Comparison of ENCODE assay signal across 23 mouse cellular contexts in genomic region chr3:65909454-65909853, GRCm38 (mm10).
"Had no signal": no experiment of that assay in that cellular context is flagged by ENCODE, and none has a peak within 500 bp of the region (broad histone marks: within the 10 kb centered on the region; RNA-seq: fewer than 3 reads in every experiment).

No protein-coding gene starts in this region.

- H3K9ac ChIP-seq: heart, embryonic 12.5 days; hindbrain, embryonic 13.5 days; hindbrain, embryonic 15.5 days; kidney, embryonic 15.5 days; limb, embryonic 12.5 days had no signal

- H3K36me3 ChIP-seq: heart, embryonic 10.5 days; heart, embryonic 12.5 days; hindbrain, embryonic 13.5 days; hindbrain, embryonic 15.5 days; kidney, embryonic 15.5 days; limb, embryonic 10.5 days; limb, embryonic 12.5 days had no signal

- ATAC-seq: hindbrain, postnatal 0 days; intestine, embryonic 16.5 days had no signal

- H3K4me1 ChIP-seq: hindbrain, embryonic 13.5 days; hindbrain, embryonic 15.5 days had no signal

- DNase-seq: gastrocnemius, postnatal 14 days; gastrocnemius, postnatal 36 days; heart, adult 18-20 months; heart, postnatal 10 days; kidney, adult 11 months; kidney, adult 2 months; kidney, adult 9 months; kidney, postnatal 14 days; kidney, postnatal 36 days; layer of hippocampus, adult 9-11 months; layer of hippocampus, postnatal 36 days; liver had no signal

- H3K9me3 ChIP-seq: heart, embryonic 10.5 days; heart, embryonic 12.5 days; hindbrain, embryonic 13.5 days; hindbrain, embryonic 15.5 days; kidney, embryonic 15.5 days; limb, embryonic 10.5 days; limb, embryonic 12.5 days had no signal

- H3K4me2 ChIP-seq: heart, embryonic 12.5 days; hindbrain, embryonic 13.5 days; hindbrain, embryonic 15.5 days; kidney, embryonic 15.5 days; limb, embryonic 12.5 days; liver, embryonic 11.5 days had no signal

- H3K27me3 ChIP-seq: heart, embryonic 12.5 days; hindbrain, embryonic 13.5 days; hindbrain, embryonic 15.5 days; kidney, embryonic 15.5 days; limb, embryonic 12.5 days had no signal

- H3K4me3 ChIP-seq: heart, embryonic 10.5 days; heart, embryonic 12.5 days; hindbrain, embryonic 13.5 days; hindbrain, embryonic 15.5 days; kidney, embryonic 15.5 days; limb, embryonic 10.5 days; limb, embryonic 12.5 days had no signal

- H3K27ac ChIP-seq: heart, embryonic 10.5 days; hindbrain, embryonic 13.5 days; hindbrain, embryonic 15.5 days; hindbrain, postnatal 0 days; kidney, embryonic 15.5 days; kidney, postnatal 0 days; limb, embryonic 10.5 days; limb, embryonic 12.5 days had no signal
